Mouse (Mus musculus): ENCODE results near the gene Fbxl16. TPM values are rescaled to one million over a fixed set of nuclear protein-coding genes. Genes with fewer than 3 reads are reported as not detected.

Fbxl16 gene
- total RNA-seq, 2 experiments from 2014 or later = 1.4 to 2.2 TPM

DNA sequence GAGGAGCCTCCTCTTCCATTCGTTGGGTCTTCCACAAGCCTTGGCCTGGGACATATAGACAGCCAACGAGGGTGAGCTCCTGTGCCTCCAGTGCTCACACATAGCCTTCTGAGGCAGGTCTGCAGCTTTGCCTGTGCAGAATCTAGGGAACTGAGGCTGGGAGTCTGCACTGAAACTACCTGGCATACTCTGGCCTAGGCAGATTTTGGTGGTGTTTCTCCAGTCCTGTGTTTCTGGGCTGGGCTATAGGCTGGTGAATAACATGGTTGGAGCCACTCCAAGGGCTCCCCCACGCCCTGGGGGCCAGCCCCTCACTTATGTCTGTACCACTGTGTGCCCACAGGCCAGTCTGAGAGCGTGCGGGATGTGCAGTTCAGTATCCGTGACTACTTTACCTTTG, 16.4 kb downstream of the Fbxl16 start:
- H3K4me3 ChIP-seq = no peak overlapping the region
- intact Hi-C loops (cut with DNase I) = no loop called here
- no peak overlapping the region for H3K27ac ChIP-seq
- DNase-seq = no peak
- TF ChIP-seq CTCF (IDR thresholded peaks at IDR 0.05) = no peak

- no peak for TF ChIP-seq CTCF (IDR thresholded peaks at IDR 0.05)
- DNase-seq = no peak
- Histone ChIP-seq H3K4me3 (no peak overlapping the region), H3K27ac (no peak overlapping the region)
- intact Hi-C loops (cut with DNase I) = no loop called here
These were observed 17.2 kb downstream of the Fbxl16 start for GRCm38 (mm10) chr17:25825984-25826570.

DNA sequence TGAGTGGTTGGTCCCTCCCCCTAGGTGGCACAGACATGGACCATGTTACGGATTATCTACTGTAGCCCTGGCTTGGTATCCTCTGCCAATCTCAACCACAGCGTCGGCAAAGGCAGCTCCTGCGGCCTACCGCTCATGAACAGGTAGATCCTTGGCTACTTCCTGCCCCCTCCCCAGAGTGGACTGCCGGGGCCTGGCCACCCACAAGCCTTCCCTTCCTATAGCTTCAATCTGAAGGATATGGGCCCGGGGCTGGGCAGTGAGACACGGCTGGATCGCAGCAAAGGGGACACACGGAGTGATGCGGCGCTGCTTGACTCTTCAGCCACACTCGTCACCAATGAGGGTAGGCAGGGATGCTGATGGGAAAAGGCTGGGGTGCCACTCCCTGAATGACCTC, 18.1 kb downstream of the Fbxl16 start:
- DNase-seq = no peak
- no peak overlapping the region for H3K27ac ChIP-seq
- no peak overlapping the region for H3K4me3 ChIP-seq
- intact Hi-C loops (cut with DNase I) = no loop called here
- no peak for TF ChIP-seq CTCF (IDR thresholded peaks at IDR 0.05)

DNA sequence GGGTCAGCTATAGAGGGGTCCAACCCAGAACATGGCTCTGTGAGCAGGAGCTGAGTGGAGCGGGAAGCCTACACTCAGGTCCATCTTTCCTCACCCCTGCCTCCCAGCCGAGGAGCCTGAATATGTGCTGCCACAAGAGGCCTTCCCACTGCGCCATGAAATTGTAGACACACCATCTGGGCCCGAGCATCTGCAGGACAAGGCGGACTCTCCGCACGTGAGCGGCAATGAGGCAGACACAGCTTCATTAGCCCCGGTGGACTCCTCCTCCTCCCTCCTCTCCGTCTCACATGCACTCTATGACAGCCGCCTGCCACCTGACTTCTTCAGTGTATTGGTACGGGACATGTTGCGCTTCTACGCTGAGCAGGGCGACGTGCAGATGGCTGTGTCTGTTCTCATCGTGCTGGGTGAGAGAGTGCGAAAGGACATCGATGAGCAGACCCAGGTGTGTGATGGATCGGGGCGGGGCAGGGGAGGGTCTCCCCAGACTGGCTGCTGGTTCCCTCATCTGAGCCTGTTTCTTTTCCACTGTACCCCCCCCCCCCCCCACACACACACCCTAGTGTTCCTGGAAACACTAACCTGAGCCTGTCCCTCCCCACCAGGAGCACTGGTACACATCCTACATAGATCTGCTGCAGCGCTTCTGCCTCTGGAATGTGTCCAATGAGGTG, 18.8 kb downstream of the Fbxl16 start:
- TF ChIP-seq CTCF (IDR thresholded peaks at IDR 0.05) = no peak
- no peak for DNase-seq
- intact Hi-C loops (cut with DNase I) = no loop called here
- H3K27ac ChIP-seq = no peak overlapping the region
- H3K4me3 ChIP-seq = no peak overlapping the region

DNA sequence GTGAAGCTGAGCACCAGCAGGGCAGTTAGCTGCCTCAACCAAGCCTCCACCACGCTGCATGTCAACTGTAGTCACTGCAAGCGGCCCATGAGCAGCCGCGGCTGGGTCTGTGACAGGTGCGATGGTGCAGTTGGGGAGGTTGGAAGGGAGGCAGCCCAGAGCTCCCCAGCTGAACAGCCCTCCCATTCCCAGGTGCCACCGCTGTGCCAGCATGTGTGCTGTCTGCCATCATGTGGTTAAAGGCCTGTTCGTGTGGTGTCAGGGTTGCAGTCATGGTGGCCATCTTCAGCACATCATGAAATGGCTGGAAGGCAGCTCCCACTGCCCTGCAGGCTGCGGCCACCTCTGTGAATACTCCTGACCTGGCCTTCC, 19.3 kb downstream of the Fbxl16 start:
- intact Hi-C loops (cut with DNase I) = no loop called here
- H3K27ac ChIP-seq = peak overlapping the region; percentile 83

GRCm38 (mm10) chr17:25828712-25829557, 20.1 kb downstream of the Fbxl16 start, which contains the start of gene Jmjd8:
Gene Jmjd8, plus strand, starts transcription at chr17:25828867.
- peak within 1 kb of the TSS; percentile 83 for H3K27ac ChIP-seq
- peak; percentile 45 for TF ChIP-seq CTCF (IDR thresholded peaks at IDR 0.05)
- intact Hi-C loops (cut with DNase I) = no loop called here
- peak; percentile 84 for DNase-seq
- H3K4me3 ChIP-seq = peak within 1 kb of the TSS; percentile 71

More for the DNA sequence above, 19.3 kb downstream of the Fbxl16 start:
- DNase-seq = no peak
- peak overlapping the region; percentile 71 for H3K4me3 ChIP-seq
- no peak for TF ChIP-seq CTCF (IDR thresholded peaks at IDR 0.05)

DNA sequence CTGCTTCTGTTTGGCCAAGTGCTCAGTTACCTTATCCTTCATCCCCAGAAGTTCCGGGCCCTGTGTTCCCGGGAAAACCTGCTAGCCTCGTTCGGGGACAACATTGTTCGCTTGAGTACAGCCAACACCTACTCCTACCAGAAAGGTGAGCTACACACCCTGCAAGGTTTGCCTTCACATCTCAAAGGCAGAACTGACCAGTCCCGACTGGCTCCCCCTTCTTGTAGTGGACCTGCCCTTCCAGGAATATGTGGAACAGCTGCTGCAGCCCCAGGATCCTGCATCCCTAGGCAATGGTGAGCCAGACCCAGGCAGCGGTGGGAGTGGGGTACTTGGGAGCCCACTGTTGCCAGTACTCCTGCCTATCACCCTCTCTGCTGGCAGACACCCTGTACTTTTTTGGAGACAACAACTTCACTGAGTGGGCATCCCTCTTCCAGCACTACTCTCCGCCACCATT, 20.7 kb downstream of the Fbxl16 start:
- DNase-seq = peak; percentile 24
- Histone ChIP-seq H3K27ac (peak overlapping the region; percentile 83), H3K4me3 (peak overlapping the region; percentile 71)
- intact Hi-C loops (cut with DNase I) = loop anchor here (5.0 kb wide), 1 partner anchor 38 kb away; the partner anchor contains the start of gene Mcrip2
- TF ChIP-seq CTCF (IDR thresholded peaks at IDR 0.05) = no peak

- intact Hi-C loops (cut with DNase I) = loop anchor here (5.0 kb wide), 1 partner anchor 37 kb away; the partner anchor contains the start of gene Mcrip2
- no peak overlapping the region for H3K4me3 ChIP-seq
- H3K27ac ChIP-seq = no peak overlapping the region
- peak; percentile 15 for DNase-seq
- TF ChIP-seq CTCF (IDR thresholded peaks at IDR 0.05) = no peak
These were observed 21.4 kb downstream of the Fbxl16 start for GRCm38 (mm10) chr17:25830200-25830753.

GRCm38 (mm10) chr17:25830806-25831431, 22.0 kb downstream of the Fbxl16 start:
- Histone ChIP-seq H3K4me3 (peak overlapping the region; percentile 95), H3K27ac (peak overlapping the region; percentile 99; the same call in 1 of the 2 replicates)
- no peak for TF ChIP-seq CTCF (IDR thresholded peaks at IDR 0.05)
- DNase-seq = peak; percentile 21
- intact Hi-C loops (cut with DNase I) = loop anchor here (5.0 kb wide), 1 partner anchor 36 kb away; the partner anchor contains the start of gene Mcrip2

DNA sequence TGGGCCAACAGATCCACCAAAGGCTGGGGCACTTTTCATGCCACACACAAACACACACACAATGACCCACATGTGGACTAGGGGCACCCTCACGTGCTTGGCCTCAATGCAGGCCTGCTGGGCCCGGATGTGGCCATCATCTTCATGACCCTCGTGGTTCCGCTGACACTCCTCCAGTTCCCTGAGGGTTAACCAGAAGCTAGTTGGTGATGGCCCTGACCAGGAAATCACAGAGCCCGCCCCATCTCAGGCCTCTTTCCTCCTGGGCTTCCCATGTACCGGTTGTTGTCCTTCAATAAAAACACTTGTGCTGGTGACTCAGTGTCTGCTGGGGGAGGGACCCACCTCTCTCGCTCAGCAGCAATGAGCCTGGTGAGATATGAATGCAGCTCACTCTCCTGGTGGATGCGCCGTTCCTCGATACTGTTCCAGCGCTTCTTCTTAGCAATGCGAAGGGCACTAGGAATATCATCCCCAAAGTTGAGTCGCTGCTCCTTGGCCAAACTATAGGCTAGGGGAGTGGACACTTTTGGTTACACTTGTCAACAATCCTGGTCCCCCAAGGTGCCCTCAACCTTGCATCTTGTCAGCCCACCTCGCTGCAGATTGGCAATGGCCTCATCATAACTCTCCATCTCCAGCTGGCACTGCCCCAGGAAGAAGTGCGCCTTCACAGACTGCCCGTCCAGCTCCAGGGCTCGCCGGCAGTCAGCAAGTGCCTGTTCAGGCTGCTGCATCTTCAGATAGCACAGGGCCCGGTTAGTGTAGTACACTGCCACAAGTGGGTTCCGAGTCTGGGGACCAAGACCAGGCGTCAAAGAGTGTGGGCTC, 22.8 kb downstream of the Fbxl16 start:
- TF ChIP-seq CTCF (IDR thresholded peaks at IDR 0.05) = no peak
- intact Hi-C loops (cut with DNase I) = loop anchor here (5.0 kb wide), 1 partner anchor 36 kb away; the partner anchor contains the start of gene Mcrip2
- H3K4me3 ChIP-seq = peak overlapping the region; percentile 95
- H3K27ac ChIP-seq = peak overlapping the region; percentile 99
- peak; percentile 65 for DNase-seq
